Mouse (Mus musculus) forebrain, embryonic 10.5 days (tissue): ENCODE results near the gene Ceacam18. TPM values are rescaled to one million over a fixed set of nuclear protein-coding genes. Genes with fewer than 3 reads are reported as not detected.
"Not testable (repeated sequence)": the region's sequence is repeated elsewhere in the genome, so short reads cannot be mapped to it uniquely, and the experiment has no call there.

Experiments used
- DNase-seq: peaks from one replicate; pipeline ENCODE4 v3.0.0-alpha.2; 2017; ENCODE audit warnings: low spot score; ENCODE audit errors: extremely low spot score
- H3K27ac ChIP-seq: fragments of 300-500 bp; sonication (generic); 2 replicates; pipeline ENCODE4 v1.5.1; 2016; ENCODE audit warnings: mild to moderate bottlenecking
- H3K27me3 ChIP-seq: fragments of 300-500 bp; sonication (generic); 2 replicates; pipeline ENCODE4 v1.6.1; 2016; ENCODE audit warnings: mild to moderate bottlenecking; ENCODE audit not compliant: poor library complexity, severe bottlenecking
- H3K36me3 ChIP-seq: fragments of 300-500 bp; sonication (generic); replicated peaks from 2 replicates; pipeline ENCODE4 v1.6.1; 2016; ENCODE audit warnings: mild to moderate bottlenecking, moderate library complexity
- H3K4me1 ChIP-seq: fragments of 300-500 bp; sonication (generic); 2 replicates; pipeline ENCODE4 v1.6.1; 2016
- H3K4me3 ChIP-seq: fragments of 300-500 bp; sonication (generic); 2 replicates; pipeline ENCODE4 v1.5.1; 2016; ENCODE audit warnings: mild to moderate bottlenecking, moderate library complexity
- H3K9me3 ChIP-seq: fragments of 300-500 bp; sonication (generic); 2 replicates; pipeline ENCODE4 v1.6.1; 2016; ENCODE audit warnings: mild to moderate bottlenecking, moderate library complexity
- WGBS: fragments of 180-500 bp; shearing (Covaris S2); methylation state at CpG from one replicate; pipeline ENCODE4 v1.1.7; 2016; 5-methylcytosine and 5-hydroxymethylcytosine counted together
- polyA plus RNA-seq: library from polyadenylated mRNA; unstranded; fragments of >200 nt; fragmentation: Nextera tagmentation; extraction: Ambion mirVana; gene quantifications from 2 replicates; pipeline ENCODE4 v1.2.1, GENCODE M21; 2016

The Ceacam18 gene
- polyA plus RNA-seq, 1 experiment from 2014 or later: not detected

GRCm38 (mm10) chr7:43636194-43636593 lies 1.7 kb downstream of the Ceacam18 start:
- Histone ChIP-seq H3K27ac (no peak overlapping the region), H3K36me3 (no peaks in the 10 kb centered on the region), H3K4me3 (no peak overlapping the region), H3K9me3 (no peaks in the 10 kb centered on the region), H3K4me1 (no peaks in the 10 kb centered on the region), H3K27me3 (no peaks in the 10 kb centered on the region)
- DNase-seq: no peak
- WGBS: 71% methylated on average over 2 of the region's 2 CpGs

DNA sequence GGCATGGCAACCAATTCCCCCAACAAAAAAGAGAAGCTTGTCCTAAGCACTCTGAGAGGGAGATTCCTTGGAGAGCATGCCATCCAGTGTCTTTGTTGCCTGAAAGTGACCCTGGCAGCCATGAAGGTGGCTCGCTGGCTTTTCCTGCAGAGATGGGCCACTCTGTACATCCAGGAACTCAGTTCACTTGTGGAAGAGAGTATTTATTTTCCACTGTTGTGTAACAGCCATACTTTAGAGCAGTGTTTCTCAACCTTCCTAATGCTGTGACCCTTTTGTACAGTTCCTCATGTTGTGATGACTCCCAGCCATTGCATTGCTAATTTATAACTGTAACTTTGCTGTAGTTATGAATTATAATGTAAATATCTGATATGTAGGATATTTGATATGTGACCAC lies 2.6 kb downstream of the Ceacam18 start:
- no peak for DNase-seq
- Histone ChIP-seq H3K36me3 (no peaks in the 10 kb centered on the region), H3K4me3 (no peak overlapping the region), H3K27me3 (no peaks in the 10 kb centered on the region), H3K27ac (no peak overlapping the region), H3K4me1 (no peaks in the 10 kb centered on the region), H3K9me3 (no peaks in the 10 kb centered on the region)
- WGBS: 83% methylated on average over 1 of the region's 1 CpGs

- no peak overlapping the region for H3K4me3 ChIP-seq
- no peaks in the 10 kb centered on the region for H3K27me3 ChIP-seq
- H3K4me1 ChIP-seq: no peaks in the 10 kb centered on the region
- H3K27ac ChIP-seq: no peak overlapping the region
- no peaks in the 10 kb centered on the region for H3K9me3 ChIP-seq
- H3K36me3 ChIP-seq: no peaks in the 10 kb centered on the region
- DNase-seq: no peak
- 91% methylated on average over 5 of the region's 5 CpGs for WGBS
Observed at GRCm38 (mm10) chr7:43642587-43642986, 8.1 kb downstream of the Ceacam18 start.

DNA sequence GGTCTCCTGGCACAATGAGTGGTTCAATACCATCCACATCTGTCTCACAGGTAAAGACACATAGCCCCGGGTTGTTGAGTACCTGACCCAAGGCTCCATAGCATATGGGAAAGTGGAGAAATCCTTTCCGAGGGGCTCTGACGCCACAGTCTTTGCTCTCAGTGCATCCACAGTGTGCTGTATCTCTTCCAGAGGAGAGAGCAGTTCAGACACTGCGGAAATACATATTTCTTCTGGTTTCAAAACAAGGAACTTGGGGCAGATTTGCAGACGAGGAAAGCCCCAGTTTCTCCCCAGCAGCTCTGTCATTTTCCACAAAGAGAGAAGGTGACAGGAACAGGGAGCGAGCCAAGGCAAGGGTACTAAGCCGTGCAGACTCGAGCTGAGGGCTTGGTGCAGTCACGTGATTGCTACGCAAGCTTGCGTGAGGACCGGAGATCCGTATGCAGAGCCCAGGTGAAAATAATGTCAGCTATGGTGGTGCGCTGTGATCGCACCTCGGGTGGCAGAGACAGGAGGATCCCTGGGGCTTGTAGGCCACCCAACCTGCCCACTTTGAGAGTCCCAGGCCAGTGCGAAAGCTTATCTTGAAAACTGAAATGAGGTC lies 8.6 kb downstream of the Ceacam18 start:
- H3K36me3 ChIP-seq: no peaks in the 10 kb centered on the region
- no peak for DNase-seq
- no peak overlapping the region for H3K27ac ChIP-seq
- H3K9me3 ChIP-seq: no peaks in the 10 kb centered on the region
- no peak overlapping the region for H3K4me3 ChIP-seq
- WGBS: 86% methylated on average over 17 of the region's 17 CpGs
- H3K4me1 ChIP-seq: no peaks in the 10 kb centered on the region
- H3K27me3 ChIP-seq: no peaks in the 10 kb centered on the region

GRCm38 (mm10) chr7:43652683-43653082 lies 18.2 kb downstream of the Ceacam18 start:
- no peaks in the 10 kb centered on the region for H3K4me1 ChIP-seq
- 86% methylated on average over 6 of the region's 6 CpGs for WGBS
- no peak overlapping the region for H3K4me3 ChIP-seq
- no peaks in the 10 kb centered on the region; the same call in 1 of the 2 replicates for H3K9me3 ChIP-seq
- no peak overlapping the region for H3K27ac ChIP-seq
- no peaks in the 10 kb centered on the region for H3K27me3 ChIP-seq
- no peaks in the 10 kb centered on the region for H3K36me3 ChIP-seq
- DNase-seq: no peak

GRCm38 (mm10) chr7:43654519-43654918 lies 20.0 kb downstream of the Ceacam18 start:
- H3K36me3 ChIP-seq: no peaks in the 10 kb centered on the region
- H3K4me3 ChIP-seq: no peak overlapping the region
- WGBS: 86% methylated on average over 3 of the region's 3 CpGs
- no peaks in the 10 kb centered on the region; the same call in 1 of the 2 replicates for H3K9me3 ChIP-seq
- no peak for DNase-seq
- H3K4me1 ChIP-seq: no peaks in the 10 kb centered on the region
- H3K27me3 ChIP-seq: no peaks in the 10 kb centered on the region
- H3K27ac ChIP-seq: no peak overlapping the region

- Histone ChIP-seq H3K9me3 (no peaks in the 10 kb centered on the region; the same call in 1 of the 2 replicates), H3K4me3 (no peak overlapping the region), H3K27me3 (no peaks in the 10 kb centered on the region), H3K4me1 (no peaks in the 10 kb centered on the region), H3K36me3 (no peaks in the 10 kb centered on the region), H3K27ac (no peak overlapping the region)
- DNase-seq: no peak
- 80% methylated on average over 6 of the region's 6 CpGs for WGBS
Observed at GRCm38 (mm10) chr7:43656232-43656631, 21.7 kb downstream of the Ceacam18 start.

GRCm38 (mm10) chr7:43660002-43660401 lies 25.5 kb downstream of the Ceacam18 start, which contains the start of gene Siglece:
Gene Siglece (minus strand): TSS chr7:43660161.
- Histone ChIP-seq H3K9me3 (no peaks in the 10 kb centered on the region), H3K27me3 (no peaks in the 10 kb centered on the region), H3K27ac (no peak within 1 kb of the TSS), H3K4me1 (no peaks in the 10 kb centered on the region), H3K4me3 (no peak within 1 kb of the TSS), H3K36me3 (no peaks in the 10 kb centered on the region)
- 79% methylated on average over 1 of the region's 1 CpGs for WGBS
- no peak for DNase-seq

DNA sequence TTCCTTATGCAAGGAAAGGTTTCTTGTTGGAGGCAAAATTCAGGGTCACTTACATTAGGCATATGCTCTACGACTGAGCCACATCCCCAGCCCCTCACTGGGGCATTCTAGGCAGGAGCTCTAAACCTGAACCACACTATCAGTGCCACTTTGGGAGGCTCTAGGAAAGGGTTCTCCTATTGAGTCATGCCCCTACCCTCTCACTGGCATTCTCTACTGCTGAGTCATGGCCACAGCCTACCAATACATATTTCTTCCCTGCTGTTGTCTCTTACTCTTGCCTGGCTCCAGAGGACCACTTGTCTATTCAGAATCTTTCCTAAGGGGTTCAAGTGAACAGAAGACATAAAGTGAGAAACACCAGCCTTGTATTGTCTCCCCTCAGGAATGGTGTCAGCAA lies 28.3 kb downstream of the Ceacam18 start:
- WGBS: 100% methylated on average over 1 of the region's 1 CpGs
- Histone ChIP-seq H3K4me3 (no peak overlapping the region), H3K4me1 (no peaks in the 10 kb centered on the region), H3K36me3 (no peaks in the 10 kb centered on the region), H3K9me3 (no peaks in the 10 kb centered on the region), H3K27me3 (no peaks in the 10 kb centered on the region), H3K27ac (no peak overlapping the region)
- no peak for DNase-seq

DNA sequence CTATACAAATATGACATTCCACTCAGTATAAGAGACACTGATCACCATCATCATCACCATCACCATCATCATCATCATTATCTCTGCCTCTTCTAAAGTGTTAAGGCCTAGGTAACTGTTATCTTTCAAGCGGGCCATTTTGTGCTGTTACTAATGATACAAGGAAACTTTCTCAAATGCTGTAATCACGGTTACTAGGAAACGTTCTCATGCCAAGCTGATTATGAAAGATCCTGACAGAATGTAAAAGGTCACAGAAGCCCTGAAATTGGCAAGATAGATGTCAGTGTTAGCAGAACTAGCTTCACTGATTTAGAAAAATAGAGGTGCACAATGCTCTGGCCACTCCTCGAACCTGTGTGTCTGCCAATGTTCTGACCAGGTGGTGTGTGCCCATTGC lies 32.7 kb downstream of the Ceacam18 start:
- not testable (repeated sequence) for H3K36me3 ChIP-seq, H3K27me3 ChIP-seq, H3K4me1 ChIP-seq, H3K4me3 ChIP-seq, DNase-seq, H3K9me3 ChIP-seq, H3K27ac ChIP-seq
- 94% methylated on average over 4 of the region's 4 CpGs for WGBS

- H3K9me3 ChIP-seq: no peaks in the 10 kb centered on the region
- no peak for DNase-seq
- H3K36me3 ChIP-seq: no peaks in the 10 kb centered on the region
- H3K27ac ChIP-seq: no peak overlapping the region
- no peak overlapping the region for H3K4me3 ChIP-seq
- H3K27me3 ChIP-seq: no peaks in the 10 kb centered on the region
- H3K4me1 ChIP-seq: peaks cover 15% of the 10 kb centered on the region
- 16% methylated on average over 3 of the region's 3 CpGs for WGBS
Observed at GRCm38 (mm10) chr7:43668582-43668981, 34.1 kb downstream of the Ceacam18 start.

- Histone ChIP-seq H3K27ac (peak overlapping the region; percentile 88), H3K27me3 (no peaks in the 10 kb centered on the region), H3K4me1 (peaks cover 15% of the 10 kb centered on the region), H3K9me3 (peaks cover 12% of the 10 kb centered on the region; the same call in 1 of the 2 replicates), H3K36me3 (peaks cover 24% of the 10 kb centered on the region), H3K4me3 (peak overlapping the region; percentile 67)
- DNase-seq: no peak
- WGBS: 69% methylated on average over 11 of the region's 11 CpGs
Observed at GRCm38 (mm10) chr7:43671064-43671808, 36.7 kb downstream of the Ceacam18 start.

DNA sequence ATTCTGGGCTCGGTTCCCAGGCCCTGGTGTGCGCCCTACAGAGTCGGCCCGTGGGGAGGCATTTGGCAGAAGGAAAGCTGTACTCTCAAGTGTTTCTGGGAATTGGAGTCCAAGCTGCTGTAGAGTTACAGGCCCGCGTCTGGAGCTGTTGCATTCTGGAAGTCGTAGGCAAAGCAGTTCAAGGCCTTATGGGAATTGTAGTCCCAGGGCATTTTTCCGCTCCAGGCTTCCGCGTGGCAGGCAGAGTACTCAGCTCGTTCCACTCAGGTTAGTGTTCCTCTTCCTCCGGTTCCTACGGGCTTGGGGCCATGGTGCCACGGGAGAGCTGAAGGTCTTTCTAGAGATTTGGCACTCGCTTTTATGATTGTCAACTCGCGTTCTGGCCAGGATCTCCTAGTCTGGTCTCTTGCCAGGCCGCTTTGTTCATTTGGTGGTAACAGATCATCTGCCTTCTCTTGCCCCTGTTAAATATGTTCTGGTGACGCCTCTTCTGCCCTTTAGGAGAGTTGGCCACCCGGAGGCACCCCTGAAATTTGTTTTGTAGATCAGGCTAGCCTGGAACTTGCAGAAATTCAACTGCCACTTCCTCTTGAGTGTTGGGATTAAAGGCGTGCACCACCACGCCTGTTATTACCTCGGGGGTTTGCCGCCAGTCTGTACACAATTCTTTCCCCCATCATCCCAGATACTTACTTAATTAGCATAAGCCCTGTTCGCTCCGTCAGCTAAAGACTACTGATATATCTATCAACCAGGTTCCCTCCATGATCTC lies 37.5 kb downstream of the Ceacam18 start, which contains the start of gene Ctu1:
TSS of gene Ctu1 (plus strand) at position 208 of the 772 bp plus-strand sequence.
- Histone ChIP-seq H3K9me3 (peaks cover 20% of the 10 kb centered on the region; the same call in 1 of the 2 replicates), H3K4me1 (peaks cover 15% of the 10 kb centered on the region), H3K36me3 (peaks cover 32% of the 10 kb centered on the region), H3K27ac (peak within 1 kb of the TSS; percentile 88), H3K27me3 (no peaks in the 10 kb centered on the region), H3K4me3 (peak within 1 kb of the TSS; percentile 67)
- peak; percentile 85 for DNase-seq
- under 1% methylated on average over 26 of the region's 26 CpGs for WGBS
